Mouse (Mus musculus) limb, embryonic 14.5 days (tissue): ENCODE results near the gene Slmap. TPM values are rescaled to one million over a fixed set of nuclear protein-coding genes. Genes with fewer than 3 reads are reported as not detected.

Experiments used
- ATAC-seq: fragments of 200-750 bp; cut with Nextera tagmentation; 2 replicates; pipeline ENCODE4 v1.8.0; 2017; ENCODE audit warnings: low read depth, moderate number of reproducible peaks, moderate TSS enrichment; ENCODE audit not compliant: low FRiP score
- DNase-seq: peaks from one replicate; pipeline ENCODE4 v3.0.0-alpha.2; 2015; ENCODE audit warnings: low spot score
- H3K27ac ChIP-seq: fragments of 300-500 bp; sonication (generic); replicated peaks from 2 replicates; pipeline ENCODE4 v1.5.1; 2014; ENCODE audit warnings: low read depth, mild to moderate bottlenecking, low read length, moderate library complexity, mixed read lengths
- H3K27me3 ChIP-seq: fragments of 300-500 bp; sonication (generic); 2 replicates; pipeline ENCODE4 v1.6.1; 2014; ENCODE audit warnings: low read length, mixed read lengths; ENCODE audit not compliant: control insufficient read depth, insufficient read depth
- H3K36me3 ChIP-seq: fragments of 300-500 bp; sonication (generic); 2 replicates; pipeline ENCODE4 v1.6.1; 2014; ENCODE audit warnings: mild to moderate bottlenecking, low read length, moderate library complexity, mixed read lengths; ENCODE audit not compliant: control insufficient read depth, insufficient read depth
- H3K4me1 ChIP-seq: fragments of 300-500 bp; sonication (generic); 2 replicates; pipeline ENCODE4 v1.6.1; 2014; ENCODE audit warnings: antibody characterized with exemption, low read length, mixed read lengths; ENCODE audit not compliant: control insufficient read depth, insufficient read depth
- H3K4me2 ChIP-seq: fragments of 300-500 bp; sonication (generic); replicated peaks from 2 replicates; pipeline ENCODE4 v1.6.1; 2014; ENCODE audit warnings: low read depth, mild to moderate bottlenecking, low read length, moderate library complexity; ENCODE audit not compliant: severe bottlenecking
- H3K4me3 ChIP-seq: fragments of 300-500 bp; sonication (generic); replicated peaks from 2 replicates; pipeline ENCODE4 v1.5.1; 2014; ENCODE audit warnings: low read length
- H3K9ac ChIP-seq: fragments of 300-500 bp; sonication (generic); 2 replicates; pipeline ENCODE4 v1.6.1; 2014; ENCODE audit warnings: mild to moderate bottlenecking, low read depth, low read length, moderate library complexity; ENCODE audit not compliant: severe bottlenecking
- H3K9me3 ChIP-seq: fragments of 300-500 bp; sonication (generic); 2 replicates; pipeline ENCODE4 v1.6.1; 2016; ENCODE audit warnings: low read length; ENCODE audit not compliant: control insufficient read depth
- POLR2A ChIP-seq: fragments of 200-500 bp; IDR thresholded peaks from 2 replicates; pipeline ENCODE4 v1.8.0; 2012; ENCODE audit warnings: inconsistent platforms, mild to moderate bottlenecking, moderate library complexity, borderline replicate concordance; ENCODE audit not compliant: insufficient read depth, insufficient read length; ENCODE audit errors: extremely low read depth
- WGBS: fragments of 180-500 bp; shearing (Covaris S2); extraction: QIAGEN DNeasy Blood & Tissue Kit; methylation state at CpG from one replicate; pipeline ENCODE4 v1.1.7; 2014; 5-methylcytosine and 5-hydroxymethylcytosine counted together
- polyA plus RNA-seq, 2 experiments: library from polyadenylated mRNA; depleted of rRNA in 1 of 2; stranded (reverse) in 1 of 2; unstranded in 1 of 2; fragments of >200 nt; fragmentation: Nextera tagmentation in 1 of 2; extraction: Ambion mirVana in 1 of 2; gene quantifications; 2 replicates each; pipeline versions ENCODE4 v1.2.1 to v1.2.3; 2012 to 2014

The Slmap gene
- polyA plus RNA-seq, 2 experiments: 25.4 to 27.0 TPM

- Histone ChIP-seq H3K27ac (no peak overlapping the region), H3K36me3 (no peaks in the 10 kb centered on the region), H3K9me3 (no peaks in the 10 kb centered on the region), H3K4me1 (no peaks in the 10 kb centered on the region), H3K27me3 (no peaks in the 10 kb centered on the region), H3K4me3 (no peak overlapping the region), H3K9ac (no peak overlapping the region), H3K4me2 (no peak overlapping the region)
- DNase-seq (no peak), ATAC-seq (no peak)
- no peak for TF ChIP-seq POLR2A
- WGBS: 83% methylated on average over 2 of the region's 2 CpGs
These were observed 34.4 kb downstream of the Slmap start for GRCm38 (mm10) chr14:26500136-26500933.

- Histone ChIP-seq H3K27me3 (no peaks in the 10 kb centered on the region), H3K4me1 (no peaks in the 10 kb centered on the region), H3K36me3 (no peaks in the 10 kb centered on the region), H3K4me2 (no peak overlapping the region), H3K9me3 (no peaks in the 10 kb centered on the region), H3K27ac (no peak overlapping the region), H3K9ac (no peak overlapping the region), H3K4me3 (no peak overlapping the region)
- ATAC-seq: no peak
- no peak for TF ChIP-seq POLR2A
- DNase-seq: no peak
- 98% methylated on average over 1 of the region's 1 CpGs for WGBS
These were observed 39.7 kb downstream of the Slmap start for GRCm38 (mm10) chr14:26495021-26495420.

GRCm38 (mm10) chr14:26491150-26491549, 43.6 kb downstream of the Slmap start:
- ATAC-seq (peak; percentile 53; the same call in 1 of the 2 replicates), DNase-seq (peak; percentile 57)
- TF ChIP-seq POLR2A: no peak
- Histone ChIP-seq H3K4me1 (no peaks in the 10 kb centered on the region), H3K9me3 (no peaks in the 10 kb centered on the region), H3K27me3 (no peaks in the 10 kb centered on the region), H3K27ac (no peak overlapping the region), H3K9ac (no peak overlapping the region), H3K4me3 (no peak overlapping the region), H3K36me3 (no peaks in the 10 kb centered on the region), H3K4me2 (no peak overlapping the region)
- 16% methylated on average over 2 of the region's 2 CpGs for WGBS

- Histone ChIP-seq H3K4me3 (no peak overlapping the region), H3K36me3 (no peaks in the 10 kb centered on the region), H3K4me1 (no peaks in the 10 kb centered on the region), H3K9ac (no peak overlapping the region), H3K4me2 (no peak overlapping the region), H3K27ac (no peak overlapping the region), H3K27me3 (no peaks in the 10 kb centered on the region), H3K9me3 (no peaks in the 10 kb centered on the region)
- 70% methylated on average over 9 of the region's 9 CpGs for WGBS
- ATAC-seq: no peak
- no peak for TF ChIP-seq POLR2A
- no peak for DNase-seq
These were observed 46.3 kb downstream of the Slmap start for GRCm38 (mm10) chr14:26488329-26489020.

- 33% methylated on average over 8 of the region's 8 CpGs for WGBS
- DNase-seq (peak; percentile 59), ATAC-seq (no peak)
- no peaks in the 10 kb centered on the region for H3K27me3 ChIP-seq
- no peak for TF ChIP-seq POLR2A
- H3K9me3 ChIP-seq: no peaks in the 10 kb centered on the region
- H3K4me2 ChIP-seq: no peak overlapping the region
- H3K36me3 ChIP-seq: no peaks in the 10 kb centered on the region
- H3K4me3 ChIP-seq: no peak overlapping the region
- H3K4me1 ChIP-seq: no peaks in the 10 kb centered on the region
- no peak overlapping the region for H3K27ac ChIP-seq
- H3K9ac ChIP-seq: no peak overlapping the region
These were observed 48.1 kb downstream of the Slmap start for GRCm38 (mm10) chr14:26486416-26487198.
